Mouse (Mus musculus) midbrain, postnatal 0 days (tissue): ENCODE results near the gene Wfdc5. TPM values are rescaled to one million over a fixed set of nuclear protein-coding genes. Genes with fewer than 3 reads are reported as not detected.
"Not testable (repeated sequence)": the region's sequence is repeated elsewhere in the genome, so short reads cannot be mapped to it uniquely, and the experiment has no call there.

Experiments
- ATAC-seq: fragments of 200-750 bp; cut with Nextera tagmentation; 2 replicates; pipeline ENCODE4 v1.8.0; 2017; ENCODE audit warnings: moderate number of reproducible peaks, mild to moderate bottlenecking, moderate TSS enrichment, moderate library complexity; ENCODE audit not compliant: low FRiP score
- DNase-seq: peaks from one replicate; pipeline ENCODE4 v3.0.0-alpha.2; 2015; ENCODE audit warnings: low spot score
- H3K27ac ChIP-seq: fragments of 300-500 bp; sonication (generic); 2 replicates; pipeline ENCODE4 v1.5.1; 2014; ENCODE audit warnings: low read depth, mild to moderate bottlenecking, low read length, mixed read lengths
- H3K27me3 ChIP-seq: fragments of 300-500 bp; sonication (generic); 2 replicates; pipeline ENCODE4 v1.6.1; 2014; ENCODE audit warnings: low read length, control low read depth, mixed read lengths; ENCODE audit not compliant: insufficient read depth
- H3K36me3 ChIP-seq: fragments of 300-500 bp; sonication (generic); 2 replicates; pipeline ENCODE4 v1.6.1; 2014; ENCODE audit warnings: low read length, control low read depth, mixed read lengths; ENCODE audit not compliant: insufficient read depth
- H3K4me1 ChIP-seq: fragments of 300-500 bp; sonication (generic); 2 replicates; pipeline ENCODE4 v1.6.1; 2014; ENCODE audit warnings: mild to moderate bottlenecking, control low read depth, antibody characterized with exemption, low read length, mixed read lengths; ENCODE audit not compliant: insufficient read depth
- H3K4me2 ChIP-seq: fragments of 300-500 bp; sonication (generic); 2 replicates; pipeline ENCODE4 v1.6.1; 2014; ENCODE audit warnings: low read depth, mild to moderate bottlenecking, low read length, mixed read lengths; ENCODE audit not compliant: poor library complexity, severe bottlenecking
- H3K4me3 ChIP-seq: fragments of 300-500 bp; sonication (generic); 2 replicates; pipeline ENCODE4 v1.5.1; 2014; ENCODE audit warnings: low read depth, mild to moderate bottlenecking, low read length, moderate library complexity
- H3K9ac ChIP-seq: fragments of 300-500 bp; sonication (generic); replicated peaks from 2 replicates; pipeline ENCODE4 v1.6.1; 2014; ENCODE audit warnings: mild to moderate bottlenecking, low read length, moderate library complexity, mixed read lengths; ENCODE audit not compliant: poor library complexity, severe bottlenecking
- H3K9me3 ChIP-seq: fragments of 300-500 bp; sonication (generic); 2 replicates; pipeline ENCODE4 v1.6.1; 2016; ENCODE audit warnings: low read length, control low read depth
- CTCF ChIP-seq: IDR thresholded peaks from 2 replicates; pipeline ENCODE4 v1.5.1; 2016; ENCODE audit warnings: antibody characterized with exemption, mild to moderate bottlenecking
- WGBS: fragments of 180-500 bp; shearing (Covaris S2); extraction: QIAGEN DNeasy Blood & Tissue Kit; methylation state at CpG from one replicate; pipeline ENCODE4 v1.1.7; 2014; 5-methylcytosine and 5-hydroxymethylcytosine counted together
- polyA plus RNA-seq: library from polyadenylated mRNA; unstranded; fragments of >200 nt; fragmentation: Nextera tagmentation; extraction: Ambion mirVana; gene quantifications from 2 replicates; pipeline ENCODE4 v1.2.1, GENCODE M21; 2015
- total RNA-seq: library from RNA; depleted of rRNA; stranded (reverse); fragments of >200 nt; gene quantifications from 2 replicates; pipeline ENCODE4 v1.2.3, GENCODE M21; 2014

Gene Wfdc5
- total and polyA plus RNA-seq, 2 experiments from 2014 or later = not detected

DNA sequence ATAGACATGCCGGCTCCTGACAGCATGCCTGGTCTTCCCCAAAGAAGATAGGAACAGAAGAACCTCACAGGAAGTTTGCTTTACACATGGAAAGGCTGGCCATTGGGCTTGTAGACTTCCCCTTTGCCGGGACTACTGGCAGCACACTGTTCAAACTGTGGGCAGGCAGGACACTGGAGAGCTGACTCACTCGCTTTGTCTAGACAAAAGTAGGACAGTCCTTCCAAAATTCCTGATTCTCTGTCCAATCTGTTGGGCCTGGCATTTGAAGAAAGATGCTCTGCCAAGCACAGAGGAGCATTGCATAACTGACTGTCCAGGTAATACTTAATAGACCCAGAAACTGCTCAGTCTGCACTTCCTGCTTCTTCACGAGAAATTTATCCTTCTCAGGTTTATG is 24.1 kb upstream of the Wfdc5 start:
- no peak for ATAC-seq
- H3K9me3 ChIP-seq = no peaks in the 10 kb centered on the region
- H3K4me3 ChIP-seq = no peak overlapping the region
- DNase-seq = no peak
- TF ChIP-seq CTCF = no peak
- no peaks in the 10 kb centered on the region for H3K36me3 ChIP-seq
- H3K4me1 ChIP-seq = no peaks in the 10 kb centered on the region
- WGBS = 84% methylated on average over 4 of the region's 4 CpGs
- H3K9ac ChIP-seq = no peak overlapping the region
- H3K4me2 ChIP-seq = no peak overlapping the region
- H3K27ac ChIP-seq = no peak overlapping the region
- no peaks in the 10 kb centered on the region for H3K27me3 ChIP-seq

DNA sequence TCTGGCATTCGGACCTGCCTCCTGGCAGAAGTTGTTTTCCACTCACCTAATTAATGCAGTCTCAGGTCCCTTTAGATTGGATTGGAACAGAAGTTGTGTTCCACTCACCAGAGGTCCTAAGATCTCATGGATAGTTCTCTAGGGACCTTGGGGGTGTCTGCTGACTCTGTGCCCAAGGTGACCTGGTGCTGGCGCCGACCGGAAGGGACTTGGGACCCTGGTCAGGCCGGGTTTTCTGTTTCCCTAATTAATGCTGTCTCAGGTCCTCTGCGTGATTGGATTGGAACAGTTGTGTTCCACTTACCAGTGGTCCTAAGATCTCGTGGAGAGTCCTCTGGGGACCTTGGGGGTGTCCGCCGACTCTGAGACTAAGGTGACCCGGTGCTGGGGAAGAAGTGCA is 23.5 kb upstream of the Wfdc5 start:
- DNase-seq, ATAC-seq, H3K4me3 ChIP-seq, H3K4me2 ChIP-seq, H3K27me3 ChIP-seq, H3K9me3 ChIP-seq, H3K4me1 ChIP-seq, H3K36me3 ChIP-seq, H3K9ac ChIP-seq, H3K27ac ChIP-seq: not testable (repeated sequence)
- 93% methylated on average over 10 of the region's 10 CpGs for WGBS

DNA sequence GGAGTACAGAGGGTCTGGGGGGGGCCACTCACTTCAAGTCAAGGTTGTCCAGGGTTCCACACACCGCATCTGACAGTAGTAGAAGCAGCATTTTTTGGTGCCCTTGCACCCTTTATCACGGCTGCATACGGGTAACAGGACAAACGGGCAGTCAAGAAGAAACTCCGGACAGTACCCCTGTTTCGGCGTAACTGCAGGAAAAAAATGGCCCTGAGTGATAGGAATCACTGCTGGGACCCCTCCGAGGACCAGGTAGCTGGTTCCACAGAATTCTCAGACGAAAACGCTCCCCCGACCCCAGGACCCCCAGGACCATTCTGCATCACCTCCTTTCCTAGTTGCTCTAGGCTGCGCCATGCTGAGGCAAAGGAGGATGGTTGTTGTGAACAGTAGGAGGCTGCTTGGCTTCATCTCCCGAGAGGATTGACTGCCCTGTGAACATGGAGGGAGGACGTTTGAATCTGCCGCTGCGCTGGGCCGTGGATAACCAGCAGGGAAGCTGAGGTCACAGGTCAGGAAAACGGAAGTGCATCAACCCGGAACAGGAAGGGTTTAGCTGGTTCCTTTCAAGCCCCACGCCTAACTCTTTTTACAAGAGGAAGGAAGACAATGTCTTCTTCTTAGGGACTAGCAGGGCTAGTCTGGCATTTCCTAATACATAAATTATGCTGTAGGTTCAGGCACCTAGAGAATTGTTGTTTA is 17.2 kb upstream of the Wfdc5 start, which contains the start of gene Wfdc15a:
Gene Wfdc15a, minus strand, starts transcription at position 505 of the 702 bp plus-strand sequence.
- no peak for TF ChIP-seq CTCF
- WGBS = 76% methylated on average over 20 of the region's 20 CpGs
- H3K9ac ChIP-seq = no peak within 1 kb of the TSS

DNA sequence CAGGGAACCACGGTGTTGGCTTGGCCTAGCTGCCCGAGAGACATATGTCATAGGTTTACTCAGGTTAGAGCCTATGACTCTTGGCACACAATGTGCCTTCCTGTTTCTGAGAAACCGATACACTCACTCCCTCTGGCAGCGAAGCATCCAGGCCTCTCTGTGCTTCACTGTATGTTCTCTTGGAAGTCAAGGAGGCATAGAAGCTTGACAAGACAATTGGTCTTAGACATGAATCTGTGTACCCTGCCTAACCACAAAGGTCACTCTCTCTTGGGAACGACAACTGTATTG is 14.1 kb upstream of the Wfdc5 start:
- WGBS = 93% methylated on average over 5 of the region's 5 CpGs
- TF ChIP-seq CTCF = no peak
- H3K27me3 ChIP-seq = no peaks in the 10 kb centered on the region
- H3K4me3 ChIP-seq = no peak overlapping the region
- no peaks in the 10 kb centered on the region for H3K36me3 ChIP-seq
- H3K4me2 ChIP-seq = no peak overlapping the region
- DNase-seq (no peak), ATAC-seq (no peak)
- H3K27ac ChIP-seq = no peak overlapping the region
- no peaks in the 10 kb centered on the region for H3K4me1 ChIP-seq
- H3K9me3 ChIP-seq = no peaks in the 10 kb centered on the region
- no peak overlapping the region for H3K9ac ChIP-seq

More for the DNA sequence above, 17.2 kb upstream of the Wfdc5 start, which contains the start of gene Wfdc15a:
- Histone ChIP-seq H3K4me3 (no peak within 1 kb of the TSS), H3K4me1 (no peaks in the 10 kb centered on the region), H3K36me3 (no peaks in the 10 kb centered on the region), H3K4me2 (no peak within 1 kb of the TSS), H3K27me3 (no peaks in the 10 kb centered on the region), H3K27ac (no peak within 1 kb of the TSS), H3K9me3 (no peaks in the 10 kb centered on the region)
- no peak for ATAC-seq
- DNase-seq = no peak

DNA sequence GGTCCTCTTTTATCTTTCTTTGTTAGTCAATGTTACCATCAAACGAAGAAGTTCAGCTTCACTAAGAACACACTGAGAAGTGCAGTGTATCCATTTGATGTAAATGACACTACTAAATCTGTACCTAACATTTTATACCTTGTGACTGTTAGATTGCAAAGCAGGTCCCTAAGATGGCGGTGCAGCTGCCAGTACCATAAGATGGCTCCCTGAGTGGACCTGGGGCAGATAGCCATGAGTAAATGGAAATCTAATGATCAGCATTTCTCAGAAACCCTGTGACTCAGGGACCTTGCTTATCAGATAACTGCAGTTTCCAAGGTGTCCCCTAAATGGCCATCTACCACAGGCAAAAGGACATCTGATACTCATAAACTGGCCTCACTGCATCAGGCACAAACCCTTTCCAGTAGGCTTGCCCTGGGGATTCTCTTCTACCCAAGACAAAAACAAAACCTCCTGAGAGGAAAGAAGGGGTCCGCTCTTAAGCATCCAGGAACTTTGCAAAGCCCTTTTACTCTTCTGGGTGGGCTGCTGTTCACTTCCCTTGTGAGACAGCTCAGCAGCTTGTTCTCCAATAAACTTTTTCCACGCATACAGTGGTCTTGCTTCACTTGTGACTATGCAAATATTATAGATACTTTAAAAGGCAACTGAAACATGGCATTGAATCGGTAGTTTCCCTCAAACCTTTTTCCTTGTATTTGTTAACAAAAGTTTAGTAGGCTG is 13.6 kb upstream of the Wfdc5 start:
- ATAC-seq = no peak
- WGBS = 89% methylated on average over 5 of the region's 5 CpGs

DNA sequence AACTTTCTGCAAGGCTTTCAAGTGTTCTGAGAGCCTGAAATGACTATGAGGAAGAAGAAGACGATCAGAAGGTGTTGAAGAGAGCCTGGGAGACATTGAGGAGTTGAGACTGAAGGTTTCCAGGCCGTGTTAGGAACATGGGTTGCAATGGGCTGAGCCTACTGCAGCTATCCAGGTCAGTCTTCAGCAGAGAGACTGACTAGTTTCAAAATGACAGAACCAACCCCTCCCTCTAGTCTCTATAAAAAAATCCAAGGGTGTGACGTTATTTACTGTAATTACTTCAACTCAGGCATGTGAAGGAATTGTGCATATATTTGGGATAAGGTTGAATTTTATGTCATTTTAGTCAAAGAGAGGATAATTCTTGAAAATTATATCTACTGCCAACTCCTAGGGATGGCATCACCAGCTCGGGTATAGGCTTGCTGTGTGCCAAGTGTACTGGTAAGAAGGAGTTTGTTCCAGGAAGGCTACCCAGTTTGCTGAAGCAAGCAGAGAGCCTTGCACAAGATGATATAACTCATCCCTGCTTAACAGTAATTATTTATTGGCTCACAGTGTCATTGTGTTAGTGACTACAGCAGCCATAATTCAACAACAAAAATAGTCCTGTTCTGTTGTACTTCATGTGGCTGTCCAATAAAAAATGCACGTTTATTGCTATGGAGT is 12.6 kb upstream of the Wfdc5 start:
- Histone ChIP-seq H3K9ac (no peak overlapping the region), H3K4me3 (no peak overlapping the region), H3K4me2 (no peak overlapping the region), H3K36me3 (no peaks in the 10 kb centered on the region), H3K9me3 (no peaks in the 10 kb centered on the region), H3K4me1 (no peaks in the 10 kb centered on the region), H3K27ac (no peak overlapping the region), H3K27me3 (no peaks in the 10 kb centered on the region)
- DNase-seq (no peak), ATAC-seq (no peak)
- no peak for TF ChIP-seq CTCF
- WGBS = 82% methylated on average over 5 of the region's 5 CpGs

More for the DNA sequence above, 13.6 kb upstream of the Wfdc5 start:
- H3K9me3 ChIP-seq = no peaks in the 10 kb centered on the region
- no peak for DNase-seq
- H3K4me2 ChIP-seq = no peak overlapping the region
- H3K9ac ChIP-seq = no peak overlapping the region
- no peaks in the 10 kb centered on the region for H3K27me3 ChIP-seq
- H3K36me3 ChIP-seq = no peaks in the 10 kb centered on the region
- no peak overlapping the region for H3K27ac ChIP-seq
- H3K4me3 ChIP-seq = no peak overlapping the region
- no peaks in the 10 kb centered on the region for H3K4me1 ChIP-seq
- no peak for TF ChIP-seq CTCF
